Mouse (Mus musculus): ENCODE results near the gene Enpp5.

Gene Enpp5

DNA sequence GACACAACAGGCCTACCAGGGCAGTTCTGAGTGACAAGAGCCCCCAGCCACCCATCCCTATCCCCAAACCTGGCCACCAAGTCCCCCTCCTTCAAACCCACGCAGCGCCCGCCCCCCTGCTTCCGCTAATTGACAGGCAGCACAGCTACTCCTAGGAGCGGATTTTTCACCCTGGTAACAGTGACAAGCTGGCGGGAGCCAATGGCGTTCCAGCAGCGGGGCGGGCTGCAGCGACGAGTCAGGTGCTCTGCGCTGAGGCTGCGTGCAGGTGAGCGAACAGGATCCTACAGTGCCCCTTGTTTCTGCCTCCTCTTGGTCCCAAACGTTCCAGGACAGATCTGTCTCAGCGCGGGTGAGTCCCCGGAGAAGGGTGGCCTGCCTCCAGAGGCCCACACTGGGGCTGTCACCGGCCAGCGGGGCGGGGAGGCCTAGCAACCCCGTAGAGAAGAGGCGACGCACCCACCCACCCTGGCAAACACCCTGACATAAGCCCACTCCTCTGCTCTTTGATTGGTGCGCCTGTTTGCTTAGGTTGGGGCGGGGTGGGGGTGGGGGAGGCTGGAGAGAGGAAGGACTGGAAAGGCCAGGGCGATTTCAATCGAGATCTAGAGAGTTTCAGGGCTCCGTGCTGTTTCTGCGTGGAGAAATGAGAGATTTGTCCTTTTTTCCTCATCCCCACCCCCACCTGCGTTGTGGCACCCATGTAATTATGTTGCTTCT, at the start of gene Enpp5:
Gene Enpp5, plus strand, starts transcription at position 183 of the 720 bp plus-strand sequence.
- peak; percentile 90 to 96 for DNase-seq

DNA sequence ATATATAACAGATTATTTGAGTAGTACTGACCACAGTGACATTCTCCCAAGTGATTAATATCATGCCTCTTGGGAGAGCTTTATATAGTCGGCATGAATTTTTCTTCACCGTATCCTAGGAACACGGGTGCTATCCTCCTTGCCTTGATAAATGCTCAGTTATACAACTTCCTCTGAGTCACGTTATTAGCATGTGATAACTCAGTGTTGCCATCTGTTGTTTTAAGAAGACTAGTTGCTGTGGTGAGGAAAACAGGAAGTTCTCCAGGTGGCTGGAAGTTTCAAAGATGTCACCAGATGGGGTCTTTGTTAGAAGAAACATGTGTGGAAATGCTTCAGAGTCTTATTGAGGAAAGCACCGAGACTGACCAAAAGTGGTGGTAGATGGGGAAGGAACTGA, 49.0 kb upstream of the Enpp5 start:
- DNase-seq = no peak

DNA sequence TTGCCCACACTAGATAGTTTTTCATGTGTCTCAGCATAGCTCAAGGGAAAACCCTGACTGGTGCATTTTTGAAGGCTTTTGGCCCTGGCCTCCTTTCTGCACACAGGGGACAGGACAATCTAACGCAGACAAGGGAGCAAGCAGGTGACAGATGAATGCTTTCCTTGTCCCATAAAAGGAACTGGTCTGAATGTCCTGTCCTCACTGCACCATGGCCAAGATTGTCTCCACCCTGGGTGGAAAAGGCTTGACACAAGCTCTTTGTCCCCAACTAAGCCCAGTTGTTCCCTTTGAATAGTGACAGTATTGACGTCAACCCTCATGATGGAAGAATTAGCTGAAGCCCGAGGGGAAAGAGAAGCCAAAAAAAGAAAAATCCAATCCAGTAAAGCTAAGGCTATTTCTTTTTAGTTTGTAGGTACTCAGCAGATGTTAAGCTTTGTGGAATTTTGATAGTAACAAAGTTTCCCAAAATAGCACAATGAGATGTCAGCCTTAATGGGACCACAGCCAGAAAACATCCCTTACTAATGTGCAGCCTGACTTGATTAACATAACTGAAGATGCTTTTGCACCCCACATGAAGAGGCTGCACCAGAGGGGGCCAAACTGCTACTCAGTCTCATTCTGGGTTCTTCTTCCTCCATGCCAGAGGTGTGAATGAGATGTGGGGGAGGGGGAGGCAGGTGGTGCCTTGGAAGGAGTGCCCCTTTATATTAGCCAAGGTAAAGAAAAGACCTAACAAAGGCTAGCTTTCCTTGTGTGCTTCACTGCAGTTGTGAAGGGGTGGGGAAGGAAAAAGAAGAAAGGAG, 47.6 kb upstream of the Enpp5 start:
- peak in 1 of 2 experiments; percentile 60 for DNase-seq

DNA sequence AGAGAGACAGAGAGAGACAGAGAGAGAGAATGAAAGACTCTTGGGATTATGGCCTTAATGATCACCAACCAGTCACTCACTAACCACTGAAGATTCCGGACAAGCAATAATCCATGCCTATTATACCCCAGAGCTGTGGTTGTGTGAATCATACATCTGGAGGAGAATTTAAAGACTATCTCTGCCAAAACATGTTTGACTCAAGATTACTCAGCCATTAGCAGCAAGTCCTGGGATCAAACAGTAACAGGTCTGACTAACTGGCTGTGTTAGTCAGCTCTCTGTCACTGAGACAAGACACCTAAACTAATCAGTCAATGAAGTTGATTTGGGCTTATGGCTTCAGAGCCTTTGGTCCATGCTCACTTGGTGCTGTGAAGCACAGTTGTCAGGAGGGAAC, 43.6 kb upstream of the Enpp5 start:
- DNase-seq = no peak

DNA sequence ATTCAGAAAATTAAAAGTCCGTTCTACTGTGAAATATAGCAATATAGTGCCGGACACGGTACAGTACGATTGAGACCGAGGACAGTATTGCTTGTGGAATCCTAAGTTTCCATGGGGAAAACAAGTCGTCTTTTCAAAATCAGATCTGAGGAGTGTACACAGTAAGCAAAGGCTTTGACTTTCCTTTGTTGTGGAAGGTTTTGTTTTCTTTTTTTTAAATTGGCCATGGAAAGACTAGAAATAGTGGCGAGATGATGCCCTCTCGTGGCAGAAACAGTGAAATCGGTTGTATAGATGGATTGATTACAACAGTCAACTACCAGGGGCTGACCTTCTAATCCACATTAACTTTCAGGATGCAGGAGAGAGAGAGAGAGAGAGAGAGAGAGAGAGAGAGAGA, 40.0 kb upstream of the Enpp5 start:
- peak in 1 of 2 experiments; percentile 57 for DNase-seq

DNA sequence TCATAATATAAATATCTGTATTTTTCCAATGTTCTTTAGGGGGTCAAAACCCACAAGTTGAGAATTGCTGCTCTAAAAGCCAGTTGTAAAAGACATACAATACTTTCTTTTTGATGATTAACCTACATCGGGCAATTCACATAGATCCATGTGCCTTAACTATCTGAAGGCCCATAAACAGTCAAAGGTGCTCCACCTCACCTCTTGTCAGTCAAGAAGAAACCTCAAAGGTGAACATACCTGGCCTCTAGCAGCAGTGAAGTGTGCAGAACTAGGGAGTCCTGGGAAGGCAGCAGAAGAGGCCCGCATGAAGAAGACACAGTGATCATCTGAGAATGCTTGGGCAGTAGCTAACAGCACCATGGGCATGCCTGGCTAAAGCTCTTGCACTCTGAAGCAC, 38.2 kb upstream of the Enpp5 start:
- no peak for DNase-seq

DNA sequence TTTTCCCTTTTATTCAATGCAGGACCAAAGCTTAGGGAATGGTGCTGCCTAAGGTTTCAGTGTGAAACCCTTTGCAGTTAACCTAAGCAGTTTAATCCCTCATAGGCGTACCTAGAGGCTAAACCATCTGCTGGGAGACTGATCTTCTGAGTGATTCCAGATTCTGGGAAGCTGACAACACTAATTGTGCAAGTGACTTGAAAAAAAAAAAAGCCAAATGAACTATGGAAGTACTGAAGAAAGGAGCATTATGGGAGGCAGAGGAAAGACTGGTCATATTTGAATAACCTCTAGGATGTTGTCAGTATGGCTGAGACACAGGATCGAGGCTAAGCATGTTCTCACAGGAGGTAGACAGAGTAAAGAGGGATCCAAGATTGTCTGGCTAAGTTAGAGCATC, 36.3 kb upstream of the Enpp5 start:
- no peak for DNase-seq

DNA sequence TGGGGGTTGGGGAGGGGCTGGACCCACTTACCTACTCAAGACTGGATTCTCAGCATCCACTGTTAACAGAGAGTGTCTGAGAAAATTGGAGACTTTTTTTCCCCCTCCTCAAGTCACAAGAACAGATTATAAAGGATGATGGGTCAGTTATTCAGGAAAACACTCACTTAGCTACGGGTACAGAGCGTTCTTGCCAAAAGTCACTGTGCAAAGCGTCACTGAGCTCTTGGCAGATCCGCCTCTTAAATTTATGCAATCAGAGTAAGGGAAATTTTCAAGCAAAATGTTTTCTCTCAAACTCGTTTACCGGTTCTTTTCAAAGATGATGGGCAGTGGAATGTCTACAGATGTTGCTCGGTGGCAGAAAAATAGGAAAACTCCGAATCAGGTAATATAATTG, 35.8 kb upstream of the Enpp5 start:
- no peak for DNase-seq

DNA sequence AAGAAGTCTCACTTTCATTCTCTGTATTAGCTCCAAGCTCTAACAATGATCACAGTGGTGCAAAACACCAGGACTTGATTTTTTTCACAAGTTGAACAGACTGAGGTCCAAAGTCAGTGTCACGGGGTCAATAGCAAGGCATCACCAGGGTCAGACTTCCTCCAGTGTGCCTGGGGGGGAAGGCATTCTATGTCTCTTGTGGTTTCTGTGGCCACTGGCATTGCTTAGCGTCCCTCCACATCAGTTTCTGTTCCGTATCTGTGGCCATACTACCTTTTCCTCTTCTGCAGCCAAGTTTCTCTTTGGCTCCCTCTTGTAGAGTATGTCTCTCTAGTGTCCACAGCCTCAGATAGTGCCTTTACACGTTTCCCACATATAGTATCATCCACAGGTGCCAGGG, 25.2 kb upstream of the Enpp5 start:
- DNase-seq = no peak

DNA sequence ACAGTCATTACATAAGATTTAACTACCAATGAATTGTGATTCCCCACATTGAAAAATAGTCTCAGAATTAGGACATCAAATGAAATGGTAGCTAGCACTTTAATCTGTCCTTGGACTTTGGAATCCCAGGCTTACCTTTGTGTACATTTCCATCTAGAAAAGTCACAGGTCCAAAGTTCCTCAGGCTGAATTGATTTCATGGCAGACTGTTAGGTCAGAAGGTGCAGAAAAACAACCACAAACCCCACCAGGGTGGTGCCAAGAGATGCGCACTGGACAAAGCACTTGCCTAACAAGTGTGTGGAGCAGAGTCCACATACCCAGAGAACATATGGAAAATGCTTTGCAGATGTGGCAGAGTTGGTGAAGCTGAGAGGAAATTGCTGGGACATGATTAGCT, 21.5 kb upstream of the Enpp5 start:
- no peak for DNase-seq

DNA sequence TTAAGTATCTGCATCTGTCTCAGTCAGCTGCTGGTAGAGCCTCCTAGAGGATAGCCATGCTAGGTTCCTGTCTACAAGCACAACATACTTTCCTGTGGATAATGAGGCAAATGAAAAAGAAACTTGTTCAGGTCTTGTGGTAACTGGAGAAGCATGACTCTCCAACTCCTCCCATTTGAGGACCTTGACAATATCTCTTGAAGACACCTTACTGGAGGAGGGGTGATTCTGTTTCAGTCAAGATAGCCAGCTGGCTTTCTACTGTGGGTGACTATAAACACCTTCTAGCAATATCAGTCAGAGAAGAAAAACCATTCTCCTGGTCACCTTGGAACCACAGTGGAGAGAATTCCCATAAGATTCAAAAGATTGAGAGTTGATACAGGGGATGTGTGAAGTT, 20.5 kb upstream of the Enpp5 start:
- DNase-seq = no peak

DNA sequence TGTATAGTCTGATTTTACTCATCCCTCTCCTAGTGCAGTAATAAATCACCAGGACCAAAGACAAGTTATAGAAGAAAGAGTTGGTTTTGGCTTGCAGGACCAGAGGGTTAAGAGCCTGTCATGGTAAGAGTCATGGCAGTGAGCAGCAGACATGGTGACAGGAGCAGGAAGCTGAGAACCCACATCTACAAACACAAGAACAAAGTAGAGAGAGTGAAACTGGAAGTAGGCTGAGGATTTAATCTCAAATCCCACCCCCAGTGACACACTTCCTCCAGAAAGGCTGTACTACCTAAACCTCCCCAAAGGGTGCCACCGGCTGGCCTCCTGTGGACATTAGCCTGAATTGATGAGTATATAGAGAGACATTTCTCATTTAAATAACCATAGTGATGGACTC, 17.8 kb upstream of the Enpp5 start:
- DNase-seq = no peak

DNA sequence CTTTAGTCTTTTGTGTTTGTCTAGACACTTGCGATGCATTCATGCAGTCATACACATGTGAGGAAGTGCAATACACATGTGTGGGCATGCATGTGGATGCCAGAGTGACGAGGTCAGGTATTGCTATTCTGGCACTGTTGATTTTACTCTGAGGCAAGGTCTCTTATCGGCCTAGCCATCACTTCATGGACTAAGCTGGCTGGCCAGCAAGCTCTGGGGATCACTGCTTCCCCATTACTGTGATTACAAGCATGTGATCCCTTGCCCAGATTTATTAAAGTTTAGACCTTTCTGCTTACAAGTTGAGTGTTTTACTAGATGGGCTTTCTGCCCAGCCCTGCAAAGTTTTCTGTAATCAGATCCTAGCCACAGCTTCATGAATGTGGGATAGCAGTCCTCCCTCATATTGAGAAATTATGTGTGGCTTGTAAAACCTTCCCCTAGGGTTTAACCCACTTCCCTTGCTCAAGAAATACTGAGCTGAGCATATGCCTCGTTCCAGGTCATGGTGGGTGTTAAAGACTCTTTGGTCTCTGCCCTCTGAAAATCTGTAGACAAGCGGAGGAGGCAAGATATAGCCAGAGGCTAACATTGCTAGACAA, 17.2 kb upstream of the Enpp5 start:
- no peak for DNase-seq

DNA sequence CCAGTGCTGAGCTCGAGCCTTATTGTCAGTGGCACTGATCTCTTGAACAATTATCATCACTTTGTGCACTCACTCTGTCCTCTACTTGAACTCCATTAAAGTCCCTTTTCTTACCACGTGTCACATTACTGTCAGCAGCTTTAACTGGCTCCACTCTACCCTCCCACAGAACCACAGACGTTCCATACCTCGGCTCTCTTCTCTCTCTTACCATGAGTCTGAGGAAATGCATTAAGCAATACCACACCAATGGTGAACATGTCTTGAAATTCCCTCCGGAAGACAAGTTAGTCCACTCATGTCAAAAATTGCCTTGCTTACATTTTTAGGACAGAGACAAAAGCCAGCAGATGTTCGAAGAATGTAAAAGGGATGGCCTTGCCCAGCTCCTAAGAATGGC, 9.7 kb upstream of the Enpp5 start:
- DNase-seq = no peak

DNA sequence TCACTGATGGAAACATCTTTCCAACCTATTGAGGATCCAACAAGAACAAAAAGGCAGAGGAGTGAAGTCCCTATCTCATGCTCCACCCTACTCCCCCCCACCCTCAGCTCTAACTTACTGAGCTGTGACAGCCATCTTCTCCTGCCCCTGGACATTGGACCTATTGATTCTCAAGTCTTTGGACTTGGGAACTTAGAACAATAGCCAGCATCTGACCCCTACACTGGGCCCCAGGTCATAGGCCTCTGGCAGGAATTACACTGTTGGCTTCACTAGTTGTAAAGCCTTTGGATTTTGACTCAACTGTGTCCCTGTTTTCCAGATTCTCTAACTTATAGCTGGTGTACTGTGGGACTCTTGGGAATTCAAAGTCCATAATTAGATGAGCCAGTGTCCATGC, 6.9 kb upstream of the Enpp5 start:
- no peak for DNase-seq

DNA sequence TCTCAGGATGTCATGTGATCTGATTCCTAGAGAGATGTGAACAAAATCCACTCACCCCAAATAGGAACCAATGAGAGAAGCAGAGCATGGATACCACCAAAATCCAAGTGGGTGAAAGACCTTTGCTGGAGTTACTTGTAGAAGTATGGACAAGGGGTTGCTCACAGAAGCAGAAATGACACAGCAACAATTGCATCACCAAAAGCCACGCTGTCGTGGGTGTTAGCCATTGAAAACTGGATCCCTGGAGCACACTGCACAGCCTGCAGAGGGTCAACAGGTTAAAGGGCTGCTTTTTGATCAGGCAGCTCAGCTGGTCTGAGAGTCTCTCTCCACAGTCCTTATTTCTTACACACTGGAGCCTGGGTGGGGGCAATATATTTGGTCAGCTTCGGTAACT, 3.0 kb upstream of the Enpp5 start:
- DNase-seq = no peak

DNA sequence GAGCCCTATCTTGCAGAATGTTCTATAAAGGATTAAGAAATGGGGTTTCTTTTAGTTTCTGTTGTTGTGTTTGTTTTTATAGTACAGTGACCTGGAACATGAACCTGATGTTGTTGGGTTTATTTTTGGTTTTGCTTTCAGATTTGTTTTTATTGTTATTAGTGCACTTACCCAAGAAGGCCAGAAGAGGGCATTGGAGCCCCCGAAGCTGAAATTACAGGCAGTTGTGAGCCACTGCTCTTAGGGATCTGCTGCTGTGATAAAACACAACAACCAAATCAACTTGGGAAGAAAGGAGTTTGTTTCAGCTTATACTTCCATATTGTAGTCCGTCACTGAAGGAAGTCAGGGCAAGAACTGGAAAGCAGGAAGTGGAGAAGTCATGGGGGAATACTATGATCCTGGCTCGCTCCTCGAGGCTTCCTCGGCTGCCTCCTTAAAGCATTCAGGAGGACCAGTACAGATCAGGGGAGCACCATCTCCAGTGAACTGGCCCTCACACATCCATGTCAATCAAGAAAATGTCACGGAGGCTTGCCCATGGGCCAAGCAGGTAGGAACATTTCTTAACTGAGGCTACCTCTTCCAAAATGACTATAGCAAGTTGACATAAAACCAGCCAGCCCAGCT, 2.4 kb upstream of the Enpp5 start:
- DNase-seq = peak in 1 of 2 experiments; percentile 36

DNA sequence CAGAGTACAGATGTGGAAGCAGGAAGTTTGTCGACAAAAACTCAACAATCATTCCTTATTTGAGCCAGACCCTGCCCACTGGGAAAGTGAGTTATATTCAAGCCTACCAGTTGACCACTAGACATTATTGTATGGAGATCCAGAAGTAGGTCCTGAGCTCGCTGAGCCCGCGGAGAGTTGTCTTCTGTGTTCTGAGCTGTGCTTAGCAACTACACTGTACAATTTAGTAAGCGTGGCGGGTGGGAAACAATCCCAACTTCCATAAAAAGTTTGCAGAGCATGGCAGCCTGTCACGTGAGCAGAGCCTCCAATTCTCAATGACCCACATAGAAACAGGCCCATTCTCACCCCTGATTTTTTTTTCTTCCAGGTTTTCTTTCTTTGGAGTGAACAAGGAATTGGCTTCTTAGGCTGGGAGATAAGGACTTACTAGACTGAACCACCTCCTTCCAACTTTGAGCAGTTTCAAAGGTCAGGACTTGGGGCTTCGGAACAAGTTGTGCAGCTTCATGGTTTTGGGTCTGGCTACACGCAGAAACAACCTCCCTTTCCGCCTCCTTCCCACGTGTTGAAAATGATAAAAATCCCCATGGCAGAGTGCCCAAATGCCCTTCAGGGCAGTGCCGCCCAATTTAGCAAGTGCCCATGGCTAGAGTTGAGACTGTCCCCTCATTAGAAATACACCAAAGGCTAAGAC, 1.3 kb upstream of the Enpp5 start:
- no peak for DNase-seq

DNA sequence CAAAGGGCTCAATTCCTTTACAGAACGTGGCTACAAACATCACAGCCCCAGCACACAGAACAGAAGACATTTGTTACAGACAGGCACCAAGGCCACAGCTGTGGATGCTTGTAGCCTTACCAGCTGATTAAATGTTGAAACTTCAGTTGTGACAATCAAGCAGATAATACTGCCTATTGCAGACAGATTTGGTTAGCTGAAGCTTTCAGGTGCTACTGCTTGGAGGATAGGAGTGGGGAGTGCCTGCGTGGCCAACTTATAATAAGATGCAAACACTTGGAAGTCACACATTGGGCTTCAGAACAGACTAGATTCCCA, 811 bp upstream of the Enpp5 start:
- DNase-seq = no peak

DNA sequence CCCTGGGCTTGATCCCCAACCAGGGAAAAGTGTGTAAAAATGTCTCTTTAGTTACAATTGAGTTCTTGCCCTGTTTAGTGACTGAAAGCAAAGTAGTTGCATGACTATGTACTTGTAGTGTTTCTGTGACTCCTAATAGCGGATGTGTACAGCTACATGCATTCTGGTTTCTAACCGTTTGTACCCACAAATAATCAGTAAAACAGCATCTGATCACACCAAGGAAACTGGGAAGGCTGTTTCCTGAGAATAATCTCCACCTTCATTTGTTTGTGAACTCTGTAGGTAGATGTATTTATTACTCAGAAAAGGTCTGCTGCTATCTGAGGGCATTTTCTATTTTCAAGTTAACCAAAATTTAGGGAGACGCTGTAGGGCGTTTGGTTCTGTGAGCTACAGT, 4.5 kb downstream of the Enpp5 start:
- DNase-seq = no peak

DNA sequence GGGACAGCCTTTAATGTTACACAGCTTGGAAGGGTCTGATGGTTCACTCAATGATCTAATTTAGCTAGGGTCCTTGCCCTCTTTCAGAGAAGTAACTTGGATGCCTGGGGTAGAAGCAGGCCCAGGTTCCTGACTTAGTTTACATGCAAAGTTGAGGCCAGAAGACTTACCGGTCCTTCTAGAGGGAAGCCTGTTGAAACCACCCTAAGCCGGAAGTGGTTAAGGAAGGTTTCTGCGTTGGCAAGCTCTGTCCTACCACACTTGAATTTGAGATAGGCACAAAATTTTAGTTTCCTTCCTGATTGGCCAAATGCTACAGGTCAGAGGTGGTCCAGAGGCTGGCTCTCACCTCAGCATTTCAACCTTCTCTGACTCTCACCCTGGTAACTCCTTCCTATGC, 9.6 kb downstream of the Enpp5 start:
- DNase-seq = no peak

DNA sequence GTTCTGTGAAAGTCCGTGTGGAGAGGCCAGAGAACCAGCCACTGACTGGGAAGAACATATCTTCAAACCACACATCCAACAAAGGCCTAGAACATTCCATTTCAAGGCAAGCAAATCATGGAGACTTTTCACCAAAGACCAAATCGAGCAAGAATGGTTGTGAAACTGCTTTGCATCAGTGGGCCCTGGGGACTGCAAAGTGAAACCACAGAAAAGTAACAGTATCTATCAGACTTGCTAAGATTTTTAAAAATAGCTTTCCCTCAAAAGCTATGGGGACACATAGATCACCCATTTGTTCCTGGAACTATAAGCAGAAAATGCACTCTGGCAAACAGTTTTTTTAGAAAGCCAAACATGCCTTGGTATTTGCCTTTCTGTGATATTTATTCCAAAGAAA, 12.3 kb downstream of the Enpp5 start:
- no peak for DNase-seq

DNA sequence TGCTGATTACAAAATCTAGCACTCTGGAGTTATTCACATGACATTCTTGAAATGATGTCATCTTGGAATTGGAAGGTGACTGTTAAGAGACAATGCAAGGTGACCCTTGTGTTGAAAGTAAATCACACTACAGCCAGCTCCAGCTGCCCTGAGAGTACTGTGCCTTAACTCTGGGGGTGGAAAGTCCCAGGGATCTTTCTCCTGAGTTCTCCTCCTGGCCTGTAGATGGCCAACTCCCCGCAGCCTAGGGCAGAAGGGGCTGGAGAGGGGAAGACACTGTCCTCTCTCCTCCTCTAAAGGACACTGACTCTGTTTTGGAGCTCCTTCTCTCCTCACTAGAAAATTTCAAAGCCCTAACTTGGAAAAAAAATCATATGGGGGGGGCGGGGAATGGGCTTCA, 12.9 kb downstream of the Enpp5 start:
- DNase-seq = no peak

Data from kidney, postnatal 25 days (tissue).